Mouse (Mus musculus) brown adipose tissue, adult 24 weeks (tissue): ENCODE measurements at regions not wholly inside any gene's neighbourhood (a gene's known extent, or its start where the extent isn't known, plus 50 kb on each side); places are given as distances from the start of the nearest gene placed in this dataset.

ENCODE experiments used
- H3K27ac ChIP-seq: fragments of 200-500 bp; replicated peaks from 2 replicates; pipeline ENCODE4 v1.5.1; 2012; ENCODE audit warnings: low read depth, mild to moderate bottlenecking, low read length
- H3K4me1 ChIP-seq: fragments of 200-500 bp; 2 replicates; pipeline ENCODE4 v1.6.1; 2012; ENCODE audit warnings: low read length, mixed read lengths; ENCODE audit not compliant: control insufficient read depth, insufficient read depth, insufficient read length
- H3K4me3 ChIP-seq: fragments of 200-500 bp; 2 replicates; pipeline ENCODE4 v1.5.1; 2012; ENCODE audit warnings: low read depth, mild to moderate bottlenecking, low read length, moderate library complexity; ENCODE audit not compliant: insufficient read depth

DNA sequence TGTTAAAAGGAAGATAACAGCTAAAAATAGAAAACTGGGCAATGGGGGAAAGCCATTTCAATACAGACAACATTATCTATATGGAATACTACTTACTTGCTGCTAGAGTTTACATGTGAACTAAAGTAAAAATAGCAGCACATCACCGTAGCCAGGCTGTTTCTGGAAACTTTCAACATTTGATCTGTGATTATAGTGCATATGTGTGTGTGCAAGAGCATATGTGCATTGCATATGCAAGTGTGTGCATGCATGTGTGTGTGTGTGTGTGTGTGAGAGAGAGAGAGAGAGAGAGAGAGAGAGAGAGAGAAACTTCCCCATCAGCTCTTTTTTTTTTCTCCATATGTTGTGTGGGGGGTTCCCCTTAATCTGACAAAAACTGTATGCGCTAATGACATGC is 317.7 kb downstream of the Gsdmc2 start:
- Histone ChIP-seq H3K4me1 (no peaks in the 10 kb centered on the region), H3K4me3 (no peak overlapping the region), H3K27ac (no peak overlapping the region)

DNA sequence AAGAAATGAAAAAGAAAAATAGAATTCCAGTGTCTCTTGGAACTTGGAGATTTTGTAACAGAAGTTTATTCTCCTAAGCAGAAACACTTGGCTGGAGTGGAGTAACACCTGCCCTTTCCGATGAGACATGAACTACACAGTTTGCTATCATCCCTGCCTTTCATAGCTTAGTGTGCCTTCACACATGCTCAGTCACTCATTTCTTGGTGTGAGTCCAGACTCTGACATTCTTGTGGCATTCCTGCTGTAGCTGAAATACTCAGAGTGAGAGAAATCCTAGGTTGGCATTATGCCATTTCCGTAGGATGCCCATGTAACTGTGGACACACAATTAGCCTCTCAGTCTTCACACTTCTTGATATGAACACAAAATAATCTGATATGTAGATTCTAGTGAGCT is 318.2 kb downstream of the Gsdmc2 start:
- Histone ChIP-seq H3K27ac (no peak overlapping the region), H3K4me3 (no peak overlapping the region), H3K4me1 (no peaks in the 10 kb centered on the region)

DNA sequence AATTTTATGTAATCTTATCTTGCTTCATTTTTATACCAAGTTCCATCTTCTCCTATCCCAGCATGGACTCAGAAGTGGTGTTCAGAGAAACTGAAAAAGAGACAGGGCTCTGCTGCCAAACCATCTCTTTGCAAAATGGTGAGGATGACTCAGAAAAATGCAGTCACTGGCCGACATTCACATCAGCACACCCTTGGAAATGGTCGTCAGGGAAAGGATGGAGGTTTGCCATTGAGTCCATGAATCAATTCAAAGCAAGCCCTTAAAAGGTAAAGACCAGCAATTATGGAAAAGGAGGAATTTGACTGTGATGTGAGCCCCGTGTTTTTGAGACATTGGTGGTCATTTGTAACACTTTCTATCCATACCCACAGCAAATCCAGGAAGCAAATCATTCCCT is 327.7 kb downstream of the Gsdmc2 start:
- Histone ChIP-seq H3K4me3 (no peak overlapping the region), H3K4me1 (no peaks in the 10 kb centered on the region), H3K27ac (no peak overlapping the region)

DNA sequence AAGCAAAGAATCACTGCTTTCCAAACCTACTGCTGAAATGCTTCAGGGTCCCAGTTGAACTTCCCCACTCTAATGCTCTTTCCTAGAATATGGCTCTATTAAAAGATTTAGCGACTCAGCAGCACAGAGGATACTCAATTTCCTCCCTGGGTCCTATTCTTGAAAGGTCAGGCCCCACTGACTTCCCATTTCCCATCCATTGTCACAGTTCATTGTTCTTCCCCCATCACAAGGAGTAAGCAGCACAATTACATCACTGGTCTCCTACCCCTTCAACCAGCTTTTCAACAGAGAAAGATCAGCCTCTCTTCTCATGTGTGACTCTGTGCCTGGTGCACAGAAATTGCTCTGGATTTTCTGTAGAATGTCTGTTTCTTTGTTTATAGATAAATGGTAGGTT is 344.5 kb downstream of the Gsdmc2 start:
- no peak overlapping the region for H3K4me3 ChIP-seq
- no peaks in the 10 kb centered on the region for H3K4me1 ChIP-seq
- H3K27ac ChIP-seq = no peak overlapping the region

DNA sequence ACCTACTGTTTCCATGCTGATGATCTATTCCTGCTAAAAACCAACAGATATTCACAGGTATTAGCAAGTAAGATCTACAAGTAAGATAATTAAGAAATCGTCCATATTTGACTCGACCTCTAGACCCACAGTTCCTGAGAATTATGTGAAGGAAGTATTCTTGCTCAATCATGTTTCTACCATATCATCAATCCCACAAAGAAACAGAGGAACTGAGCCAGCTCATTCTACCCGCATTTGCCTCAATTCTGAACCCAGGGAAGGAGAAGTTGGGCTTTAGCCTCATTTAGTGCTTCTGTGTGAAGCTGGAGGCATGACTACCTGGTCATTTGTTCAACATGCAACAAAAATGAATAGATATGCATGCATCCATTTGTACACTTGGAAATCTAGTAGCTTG is 346.5 kb downstream of the Gsdmc2 start:
- no peak overlapping the region for H3K4me3 ChIP-seq
- H3K4me1 ChIP-seq = no peaks in the 10 kb centered on the region
- no peak overlapping the region for H3K27ac ChIP-seq

DNA sequence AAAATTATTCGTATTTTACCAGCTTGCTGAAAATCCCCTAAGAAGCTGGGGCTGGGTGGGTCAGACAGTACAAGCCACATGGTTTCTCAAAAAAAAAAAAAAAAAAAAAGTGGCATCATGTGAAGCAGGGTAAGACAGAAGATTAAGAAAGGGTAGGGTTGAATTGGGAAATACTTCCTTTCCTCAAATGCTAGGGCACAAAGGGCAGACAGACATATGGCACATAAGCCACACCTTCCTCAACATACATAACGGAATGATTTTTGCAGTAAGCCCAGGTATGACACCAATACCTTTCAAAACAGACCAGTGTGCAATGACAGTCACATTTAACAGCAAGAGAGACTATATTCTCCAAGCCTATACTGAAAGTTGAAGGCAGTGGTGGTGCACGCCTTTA is 347.8 kb downstream of the Gsdmc2 start:
- Histone ChIP-seq H3K27ac (no peak overlapping the region), H3K4me1 (no peaks in the 10 kb centered on the region)

DNA sequence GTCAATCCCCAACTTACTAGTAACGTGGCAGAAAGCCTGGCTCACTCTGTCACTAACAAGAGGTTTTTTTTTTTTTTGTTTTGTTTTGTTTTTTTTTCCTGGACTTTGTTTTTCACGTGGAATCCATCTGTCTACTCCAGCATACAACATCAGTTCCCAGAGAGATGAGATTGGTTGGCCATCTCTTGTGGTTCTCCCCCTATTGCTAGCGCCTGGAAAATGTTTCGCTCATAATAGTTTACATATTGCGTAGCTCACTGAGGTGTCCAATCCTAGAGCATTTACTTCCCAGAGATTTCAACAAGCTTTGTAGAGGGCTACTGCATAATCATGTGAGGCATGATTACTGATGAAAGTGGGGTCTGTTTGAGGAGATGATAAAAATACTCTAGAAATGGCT is 360.1 kb downstream of the Gsdmc2 start:
- H3K27ac ChIP-seq = no peak overlapping the region

More for the DNA sequence above, 347.8 kb downstream of the Gsdmc2 start:
- no peak overlapping the region for H3K4me3 ChIP-seq

DNA sequence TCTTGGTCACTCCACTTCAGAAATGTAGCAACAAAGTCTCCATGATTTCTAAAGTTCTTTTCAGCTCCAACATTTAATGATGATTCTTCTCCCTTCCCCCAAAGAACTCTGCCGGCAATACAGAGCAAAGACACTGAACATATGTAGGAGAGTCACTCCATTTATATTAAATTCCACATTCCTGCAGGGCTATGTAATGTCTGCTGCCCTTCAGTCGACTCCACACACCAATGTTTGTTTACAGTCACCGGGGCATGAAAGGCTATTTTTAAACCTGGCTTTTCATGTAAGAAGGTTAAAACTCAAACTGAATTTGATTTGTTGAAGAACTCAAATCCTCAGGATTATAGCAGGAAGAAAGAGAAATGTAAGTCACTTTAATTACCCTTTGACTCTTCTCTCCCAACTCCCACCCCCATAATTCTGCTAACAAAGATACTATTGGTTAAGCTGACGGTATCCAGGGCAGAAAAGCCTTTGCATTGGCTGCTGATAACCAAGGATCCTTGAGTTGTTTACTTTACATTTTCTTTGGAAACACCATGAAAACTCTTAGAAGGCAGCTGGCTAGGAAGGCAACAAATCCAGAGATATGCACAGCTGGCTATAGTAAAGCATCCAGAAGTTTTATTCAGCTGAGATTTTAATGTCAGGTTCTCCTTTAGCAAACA is 360.6 kb downstream of the Gsdmc2 start:
- Histone ChIP-seq H3K4me1 (no peaks in the 10 kb centered on the region), H3K27ac (no peak overlapping the region), H3K4me3 (no peak overlapping the region)

More for the DNA sequence above, 360.1 kb downstream of the Gsdmc2 start:
- Histone ChIP-seq H3K4me3 (no peak overlapping the region), H3K4me1 (no peaks in the 10 kb centered on the region)

DNA sequence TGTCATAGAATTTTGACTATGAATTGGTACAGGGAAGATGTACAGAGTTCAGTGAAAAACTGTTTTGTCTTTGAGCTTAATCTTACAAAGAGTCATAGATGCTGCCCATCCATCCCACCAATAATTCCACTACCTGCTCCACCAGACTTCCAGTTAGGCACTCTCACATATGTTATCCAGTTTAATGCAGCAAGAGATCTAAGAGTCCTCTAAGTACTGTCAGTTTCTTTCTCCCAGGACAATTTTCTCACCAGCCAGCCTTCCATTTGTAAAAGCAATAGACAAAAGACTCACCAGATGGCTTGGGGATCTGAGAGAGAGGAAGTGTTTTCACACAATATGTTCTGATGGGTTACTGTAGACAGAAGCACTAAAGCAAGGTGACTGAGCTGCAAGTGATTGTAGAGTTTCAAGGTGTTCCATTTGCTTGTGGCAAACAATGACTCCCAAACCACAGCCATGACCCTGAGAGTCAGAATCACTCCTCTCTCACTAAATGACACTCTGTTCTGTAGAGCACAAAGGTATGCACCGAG is 365.6 kb downstream of the Gsdmc2 start:
- H3K4me1 ChIP-seq = no peaks in the 10 kb centered on the region
- H3K4me3 ChIP-seq = no peak overlapping the region
- H3K27ac ChIP-seq = no peak overlapping the region

DNA sequence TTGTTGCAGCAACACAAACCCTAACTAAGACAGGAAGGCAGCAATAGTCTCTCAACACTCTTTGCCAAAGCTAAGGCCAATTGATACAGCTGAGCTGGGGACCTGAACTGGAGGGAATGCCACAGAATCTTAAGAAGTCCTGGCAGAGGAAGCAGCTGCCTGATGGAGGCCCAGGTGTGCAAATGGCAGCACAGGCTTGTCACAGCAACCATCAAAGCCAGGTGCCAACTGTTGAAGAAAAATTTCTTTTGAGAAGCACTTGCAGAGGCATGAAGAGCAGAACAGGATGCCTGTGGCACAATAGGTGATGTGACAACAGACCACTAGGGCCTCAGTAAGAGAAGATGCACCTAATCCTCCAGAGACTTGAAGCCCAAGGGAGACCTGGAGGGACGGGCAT is 378.1 kb downstream of the Gsdmc2 start:
- Histone ChIP-seq H3K4me1 (no peaks in the 10 kb centered on the region), H3K27ac (no peak overlapping the region), H3K4me3 (no peak overlapping the region)

DNA sequence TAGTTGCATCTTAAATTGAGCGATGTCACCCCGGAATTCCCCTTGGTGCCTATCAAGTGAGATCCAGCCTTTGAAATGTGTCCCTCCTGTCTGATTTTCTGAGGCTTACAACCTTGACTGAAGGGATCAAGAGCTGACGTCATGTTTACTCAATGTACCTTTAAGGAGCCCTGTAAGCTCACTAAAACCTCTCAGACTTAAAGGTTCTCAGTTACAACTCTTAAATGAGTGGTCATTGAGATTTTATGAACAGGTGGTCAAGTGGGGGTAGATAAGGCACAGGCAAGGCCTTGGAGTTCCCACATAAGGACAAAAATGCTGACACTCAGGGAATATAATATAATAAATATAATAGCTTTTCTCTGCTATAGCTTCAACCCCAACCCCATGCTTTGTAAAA is 392.4 kb downstream of the Gsdmc2 start:
- Histone ChIP-seq H3K27ac (no peak overlapping the region), H3K4me3 (no peak overlapping the region), H3K4me1 (no peaks in the 10 kb centered on the region)

DNA sequence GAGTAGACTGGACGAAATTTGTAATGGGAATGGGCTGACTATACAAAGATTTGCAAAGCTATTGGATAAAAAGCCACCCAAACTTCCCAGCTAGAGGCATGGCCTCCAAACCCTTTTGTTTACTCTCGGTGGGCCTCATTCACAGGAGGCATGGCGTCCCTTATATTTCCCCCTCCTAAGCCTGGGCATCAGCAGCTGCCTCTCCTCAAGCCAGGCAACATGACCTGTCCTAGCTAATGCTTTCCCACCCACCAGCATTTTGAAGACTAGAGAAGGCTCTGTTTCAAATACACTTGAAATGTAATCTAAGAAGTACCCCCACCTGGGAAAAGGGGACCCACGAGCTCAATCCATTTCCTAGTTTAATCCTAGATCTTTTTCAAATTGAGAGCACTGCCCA is 398.7 kb downstream of the Gsdmc2 start:
- no peak overlapping the region for H3K4me3 ChIP-seq
- H3K27ac ChIP-seq = no peak overlapping the region
- H3K4me1 ChIP-seq = no peaks in the 10 kb centered on the region

DNA sequence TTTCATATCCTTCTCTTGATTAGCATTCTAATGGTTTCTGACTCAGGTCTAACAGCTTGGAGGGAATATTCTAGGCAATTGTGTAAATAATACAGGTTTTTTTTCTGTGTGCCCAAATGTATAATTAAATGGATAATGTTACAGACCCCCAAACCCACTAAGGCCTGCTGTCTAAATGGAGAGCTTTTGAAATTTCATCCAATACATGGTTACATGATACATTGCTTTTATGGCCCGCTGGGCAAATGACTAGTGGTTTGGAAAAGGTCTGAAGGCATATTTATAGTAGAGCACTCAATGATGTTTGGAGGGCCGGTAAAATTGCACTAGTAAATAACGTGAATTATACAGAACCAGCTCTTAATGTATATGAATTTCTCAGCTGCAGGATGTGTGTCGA is 400.0 kb downstream of the Gsdmc2 start:
- Histone ChIP-seq H3K4me1 (no peaks in the 10 kb centered on the region), H3K4me3 (no peak overlapping the region), H3K27ac (no peak overlapping the region)

DNA sequence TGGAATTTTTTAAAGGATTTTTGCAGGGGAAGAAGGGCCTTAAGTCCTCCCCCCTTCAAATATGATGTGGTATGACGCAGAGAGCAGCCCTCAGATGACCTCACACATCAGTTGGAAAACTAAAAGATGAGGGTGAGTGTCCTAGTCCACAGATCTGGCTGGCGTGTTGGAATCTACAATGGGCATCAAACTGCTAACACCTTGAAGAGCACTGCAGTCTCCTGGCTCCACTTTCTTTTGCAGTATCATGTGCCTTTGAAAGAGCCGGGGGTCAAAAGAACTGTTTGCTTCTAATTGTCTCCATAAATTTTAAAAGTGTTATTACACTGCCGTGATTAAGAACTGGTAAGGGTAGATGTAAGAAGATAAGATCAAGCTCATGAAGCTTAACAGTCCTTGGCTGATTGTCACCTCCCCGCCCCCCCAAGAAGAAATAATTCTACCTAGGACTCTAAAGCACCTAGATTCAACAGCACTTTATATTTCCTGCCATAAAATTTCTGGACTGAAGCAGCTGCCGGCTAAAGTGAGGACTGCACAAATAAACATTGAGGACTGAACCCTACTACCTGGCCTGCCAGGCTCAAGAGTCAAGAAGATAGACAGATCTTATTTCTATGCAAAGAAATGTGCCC is 402.7 kb downstream of the Gsdmc2 start:
- Histone ChIP-seq H3K27ac (no peak overlapping the region), H3K4me3 (no peak overlapping the region), H3K4me1 (no peaks in the 10 kb centered on the region)

DNA sequence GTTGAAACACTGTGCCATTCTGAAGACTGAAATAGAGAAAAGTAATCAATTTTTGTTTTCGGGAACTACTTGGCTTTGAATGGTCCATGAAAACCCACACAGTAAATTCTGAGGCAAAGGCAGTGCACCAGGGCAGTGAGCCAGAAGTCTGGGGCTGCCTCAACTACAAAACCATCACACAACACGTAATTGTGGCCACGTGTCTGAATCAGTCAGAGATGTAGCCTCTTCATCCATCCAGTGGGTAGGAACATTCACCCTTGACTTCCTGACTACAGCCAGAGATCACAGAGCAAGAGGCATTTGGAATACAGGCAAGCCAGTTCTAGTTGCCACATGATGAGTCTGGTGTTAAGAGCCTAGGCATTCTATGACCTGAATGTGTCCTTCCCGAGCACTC is 432.3 kb downstream of the Gsdmc2 start:
- Histone ChIP-seq H3K4me1 (no peaks in the 10 kb centered on the region), H3K27ac (no peak overlapping the region), H3K4me3 (no peak overlapping the region)

DNA sequence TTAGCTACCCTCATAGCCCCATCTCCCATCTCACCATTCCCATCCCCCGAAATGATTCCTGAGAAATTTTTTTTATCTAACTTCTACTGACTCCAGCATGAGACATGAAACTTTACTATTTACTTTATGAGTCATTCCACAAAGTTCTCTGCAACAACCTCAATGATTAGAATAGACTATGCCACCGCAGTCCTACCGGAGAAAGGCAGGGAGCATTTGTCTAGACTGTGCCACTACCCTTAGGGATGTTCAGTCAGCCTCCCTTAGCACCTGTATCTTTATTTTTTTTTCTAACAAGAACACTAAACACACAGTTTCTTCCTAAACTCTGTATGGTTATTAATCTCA is 433.2 kb downstream of the Gsdmc2 start:
- H3K4me1 ChIP-seq = no peaks in the 10 kb centered on the region
- no peak overlapping the region for H3K4me3 ChIP-seq
- no peak overlapping the region for H3K27ac ChIP-seq
